Mouse (Mus musculus) testis, adult 2 months (tissue): Measurements from ENCODE around the gene St6galnac3.

Source experiments
- CTCF ChIP-seq: fragments of 200-500 bp; IDR thresholded peaks from 2 replicates; pipeline ENCODE4 v1.5.1; 2012; ENCODE audit warnings: low read depth, mild to moderate bottlenecking, inconsistent platforms, low read length, moderate library complexity; ENCODE audit not compliant: control insufficient read depth, insufficient read depth, insufficient replicate concordance
- POLR2A ChIP-seq: fragments of 200-500 bp; IDR thresholded peaks from 2 replicates; pipeline ENCODE4 v1.6.1; 2012; ENCODE audit warnings: low read depth, mild to moderate bottlenecking, inconsistent platforms, low read length, moderate library complexity; ENCODE audit not compliant: control insufficient read depth

DNA sequence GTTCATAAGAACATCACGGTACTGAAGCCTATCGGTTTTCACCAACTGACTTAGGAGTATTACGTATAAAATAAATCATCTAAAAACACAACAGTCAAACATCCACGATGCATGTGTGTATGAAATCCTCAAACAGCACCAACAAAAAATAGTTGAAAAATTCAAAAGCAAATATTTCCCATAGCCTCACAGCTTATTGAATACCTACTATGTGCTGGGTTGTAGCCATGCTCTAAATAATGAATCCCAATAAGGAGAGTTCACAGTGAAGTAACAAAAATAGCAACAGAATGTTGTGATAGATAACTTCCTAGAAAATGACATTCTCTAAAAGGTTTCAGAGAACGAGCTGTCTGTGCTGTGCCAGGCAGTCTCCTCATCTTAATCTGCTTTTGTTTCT is 44.2 kb upstream of the St6galnac3 start:
- TF ChIP-seq CTCF (no peak), POLR2A (no peak)
